Mouse (Mus musculus) liver, embryonic 16.5 days (tissue): ENCODE results near the gene Acoxl. TPM values are rescaled to one million over a fixed set of nuclear protein-coding genes. Genes with fewer than 3 reads are reported as not detected.

Source experiments
- ATAC-seq: fragments of 200-750 bp; cut with Nextera tagmentation; 2 replicates; pipeline ENCODE4 v1.8.0; 2017; ENCODE audit warnings: low read depth, mild to moderate bottlenecking, moderate number of reproducible peaks, moderate library complexity
- H3K27ac ChIP-seq: fragments of 300-500 bp; sonication (generic); 2 replicates; pipeline ENCODE4 v1.5.1; 2014; ENCODE audit warnings: mild to moderate bottlenecking, low read length
- H3K27me3 ChIP-seq: fragments of 300-500 bp; sonication (generic); 2 replicates; pipeline ENCODE4 v1.6.1; 2014; ENCODE audit warnings: low read depth, low read length, mixed read lengths; ENCODE audit not compliant: control insufficient read depth, insufficient read depth
- H3K36me3 ChIP-seq: fragments of 300-500 bp; sonication (generic); 2 replicates; pipeline ENCODE4 v1.6.1; 2014; ENCODE audit warnings: mild to moderate bottlenecking; ENCODE audit not compliant: control insufficient read depth, insufficient read depth
- H3K4me1 ChIP-seq: fragments of 300-500 bp; sonication (generic); 2 replicates; pipeline ENCODE4 v1.6.1; 2014; ENCODE audit warnings: low read depth, low read length, mixed read lengths; ENCODE audit not compliant: control insufficient read depth
- H3K4me2 ChIP-seq: fragments of 300-500 bp; sonication (generic); 2 replicates; pipeline ENCODE4 v1.6.1; 2014; ENCODE audit warnings: low read depth, low read length, mixed read lengths
- H3K4me3 ChIP-seq: fragments of 300-500 bp; sonication (generic); 2 replicates; pipeline ENCODE4 v1.5.1; 2014; ENCODE audit warnings: low read depth, mild to moderate bottlenecking, low read length
- H3K9ac ChIP-seq: fragments of 300-500 bp; sonication (generic); 2 replicates; pipeline ENCODE4 v1.6.1; 2014; ENCODE audit warnings: low read depth, low read length
- H3K9me3 ChIP-seq: fragments of 300-500 bp; sonication (generic); replicated peaks from 2 replicates; pipeline ENCODE4 v1.6.1; 2016; ENCODE audit warnings: low read length; ENCODE audit not compliant: control insufficient read depth
- whole genome bisulfite sequencing: fragments of 180-500 bp; shearing (Covaris S2); extraction: QIAGEN DNeasy Blood & Tissue Kit; methylation state at CpG from one replicate; pipeline ENCODE4 v1.1.7; 2014; ENCODE audit not compliant: insufficient replicate concordance; 5-methylcytosine and 5-hydroxymethylcytosine counted together
- polyA plus RNA-seq: library from polyadenylated mRNA; unstranded; fragments of >200 nt; fragmentation: Nextera tagmentation; extraction: Ambion mirVana; gene quantifications from 2 replicates; pipeline ENCODE4 v1.2.1, GENCODE M21; 2015

The Acoxl gene
- polyA plus RNA-seq, 1 experiment from 2014 or later: 0.05 TPM

DNA sequence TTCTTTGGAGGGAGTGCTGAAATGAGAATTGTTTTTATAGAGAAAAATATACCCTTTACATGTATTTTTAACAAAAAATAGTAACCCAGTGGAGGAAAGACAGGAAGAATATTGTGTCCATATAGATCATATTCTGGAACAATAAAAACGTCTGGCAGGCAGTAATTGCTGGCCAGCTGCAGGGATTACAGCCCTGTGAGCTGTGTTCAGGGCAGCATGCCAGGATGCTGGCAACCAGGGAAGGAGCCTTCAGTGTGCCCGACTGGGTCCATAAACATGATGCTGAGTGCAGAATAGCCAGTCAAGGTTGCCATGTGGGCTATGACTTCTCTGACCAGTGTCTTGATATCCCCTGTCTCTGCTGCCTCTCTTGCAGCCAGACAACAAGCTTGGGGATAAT, 122.5 kb downstream of the Acoxl start:
- no peaks in the 10 kb centered on the region for H3K36me3 ChIP-seq
- no peak overlapping the region for H3K27ac ChIP-seq
- no peaks in the 10 kb centered on the region for H3K4me1 ChIP-seq
- WGBS: 36% methylated on average over 2 of the region's 2 CpGs
- no peak overlapping the region for H3K4me2 ChIP-seq
- H3K4me3 ChIP-seq: no peak overlapping the region
- no peak for ATAC-seq
- no peak overlapping the region for H3K9ac ChIP-seq
- no peaks in the 10 kb centered on the region for H3K27me3 ChIP-seq
- H3K9me3 ChIP-seq: no peaks in the 10 kb centered on the region

- no peak overlapping the region for H3K4me2 ChIP-seq
- H3K27ac ChIP-seq: no peak overlapping the region
- no peak overlapping the region for H3K4me3 ChIP-seq
- ATAC-seq: no peak
- no peak overlapping the region for H3K9ac ChIP-seq
- no peaks in the 10 kb centered on the region for H3K36me3 ChIP-seq
- H3K9me3 ChIP-seq: no peaks in the 10 kb centered on the region
- WGBS: 34% methylated on average over 4 of the region's 4 CpGs
- H3K4me1 ChIP-seq: no peaks in the 10 kb centered on the region
- no peaks in the 10 kb centered on the region for H3K27me3 ChIP-seq
Observed at GRCm38 (mm10) chr2:127961802-127962433, 123.2 kb downstream of the Acoxl start.

DNA sequence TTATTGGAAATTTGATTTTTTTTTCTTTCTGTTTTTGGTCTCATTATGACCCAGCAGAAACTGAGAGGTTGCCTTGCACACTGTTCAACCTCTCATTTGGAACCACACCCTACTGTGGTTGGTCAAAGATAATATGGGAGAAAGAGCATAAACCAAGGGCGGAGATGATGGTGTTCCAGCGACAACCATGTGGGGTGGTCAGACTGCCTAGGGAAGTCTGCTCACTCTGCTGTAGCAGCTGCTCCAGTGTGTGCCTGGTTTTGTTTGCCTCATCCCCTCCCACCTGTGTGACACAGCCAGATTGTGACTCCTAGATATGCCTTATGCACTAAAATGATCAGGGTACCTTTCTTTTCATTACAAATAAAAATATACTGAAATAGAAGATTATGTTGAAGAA, 130.3 kb downstream of the Acoxl start:
- WGBS: 17% methylated on average over 2 of the region's 2 CpGs
- no peaks in the 10 kb centered on the region for H3K36me3 ChIP-seq
- H3K4me2 ChIP-seq: no peak overlapping the region
- H3K4me1 ChIP-seq: no peaks in the 10 kb centered on the region
- no peak overlapping the region for H3K9ac ChIP-seq
- ATAC-seq: no peak
- H3K27me3 ChIP-seq: no peaks in the 10 kb centered on the region
- no peaks in the 10 kb centered on the region for H3K9me3 ChIP-seq
- H3K4me3 ChIP-seq: no peak overlapping the region
- no peak overlapping the region for H3K27ac ChIP-seq

DNA sequence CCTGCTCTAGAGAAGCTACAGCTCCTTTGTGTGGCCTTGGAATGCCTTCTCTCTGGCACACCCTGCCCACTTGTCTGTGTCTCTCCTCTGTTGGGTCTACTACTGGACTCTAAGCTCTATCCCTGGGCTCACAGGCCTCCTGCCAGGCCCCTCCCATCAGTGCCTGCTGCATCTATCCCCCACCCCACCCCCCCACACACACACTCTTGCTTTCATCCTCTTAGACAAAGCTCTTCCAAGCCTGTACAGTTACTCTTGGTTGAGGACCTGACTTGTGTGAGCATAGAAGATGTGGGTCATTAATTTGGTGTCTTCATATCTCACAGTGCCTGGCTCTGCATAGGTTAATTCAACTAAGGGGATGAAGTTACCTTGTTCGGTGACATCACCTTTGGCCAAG, 137.6 kb downstream of the Acoxl start:
- Histone ChIP-seq H3K27ac (no peak overlapping the region), H3K27me3 (no peaks in the 10 kb centered on the region), H3K4me3 (no peak overlapping the region), H3K4me2 (no peak overlapping the region), H3K4me1 (no peaks in the 10 kb centered on the region), H3K36me3 (no peaks in the 10 kb centered on the region), H3K9ac (no peak overlapping the region), H3K9me3 (no peaks in the 10 kb centered on the region)
- WGBS: 53% methylated on average over 1 of the region's 1 CpGs
- ATAC-seq: no peak

DNA sequence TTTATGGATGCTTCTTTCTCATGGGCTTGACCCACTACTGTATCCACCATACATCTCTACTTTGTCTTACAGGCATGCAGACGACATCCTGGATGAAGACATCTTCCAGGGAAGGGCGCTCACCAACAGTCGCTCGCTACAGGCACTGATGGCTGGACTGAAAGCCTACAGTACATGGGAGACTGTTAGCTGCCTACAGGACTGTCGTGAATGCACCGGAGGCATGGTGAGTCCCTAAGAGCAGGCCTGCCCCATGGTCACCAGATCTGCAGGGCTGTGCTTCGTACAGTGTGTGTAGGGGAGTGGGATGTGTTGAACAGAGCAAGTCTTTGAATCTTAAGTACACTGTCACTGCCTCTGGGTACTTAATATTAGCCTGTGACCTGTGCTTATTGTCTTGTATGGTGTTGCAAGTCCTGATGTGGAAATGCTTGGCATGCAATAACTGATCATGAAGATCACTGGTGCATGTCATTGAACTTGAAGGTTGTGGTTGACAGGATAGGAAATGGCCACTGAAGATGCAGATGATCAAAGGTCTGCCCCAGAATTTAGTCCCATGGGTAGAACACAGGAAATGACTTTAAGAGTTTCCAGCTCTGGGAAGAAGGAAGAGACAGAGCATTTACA, 140.0 kb downstream of the Acoxl start:
- 66% methylated on average over 7 of the region's 7 CpGs for WGBS
- Histone ChIP-seq H3K27ac (no peak overlapping the region), H3K9ac (no peak overlapping the region), H3K36me3 (no peaks in the 10 kb centered on the region), H3K4me1 (no peaks in the 10 kb centered on the region), H3K4me2 (no peak overlapping the region), H3K9me3 (no peaks in the 10 kb centered on the region), H3K4me3 (no peak overlapping the region), H3K27me3 (no peaks in the 10 kb centered on the region)
- no peak for ATAC-seq

- no peak for ATAC-seq
- WGBS: 73% methylated on average over 3 of the region's 3 CpGs
- Histone ChIP-seq H3K4me2 (no peak overlapping the region), H3K36me3 (no peaks in the 10 kb centered on the region), H3K9me3 (no peaks in the 10 kb centered on the region), H3K9ac (no peak overlapping the region), H3K4me1 (no peaks in the 10 kb centered on the region; the same call in 1 of the 2 replicates), H3K27me3 (no peaks in the 10 kb centered on the region), H3K4me3 (no peak overlapping the region), H3K27ac (no peak overlapping the region)
Observed at GRCm38 (mm10) chr2:127982610-127983009, 143.9 kb downstream of the Acoxl start.

DNA sequence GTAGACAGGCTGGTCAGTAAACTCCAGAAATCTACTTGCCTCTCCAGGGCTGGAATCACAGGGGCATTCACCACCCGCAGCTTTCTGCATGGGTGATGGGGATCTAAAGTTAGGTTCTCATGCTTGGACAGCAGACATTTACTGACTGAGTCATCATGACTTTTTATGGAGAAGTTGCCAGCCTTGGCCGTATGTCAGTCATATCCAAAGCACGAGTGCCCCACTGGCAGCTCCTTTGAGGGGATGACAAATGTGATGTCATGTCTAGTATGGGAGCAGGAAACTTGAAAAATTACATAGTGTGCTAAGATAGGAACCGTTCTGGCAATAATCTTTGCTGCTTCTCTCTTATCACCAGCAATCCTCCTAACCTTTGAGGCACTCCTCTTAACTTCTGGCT, 144.6 kb downstream of the Acoxl start:
- ATAC-seq: no peak
- no peak overlapping the region for H3K4me3 ChIP-seq

GRCm38 (mm10) chr2:127983981-127984380, 145.3 kb downstream of the Acoxl start:
- H3K4me2 ChIP-seq: no peak overlapping the region
- no peak overlapping the region for H3K27ac ChIP-seq
- H3K4me3 ChIP-seq: no peak overlapping the region
- H3K9ac ChIP-seq: no peak overlapping the region
- H3K36me3 ChIP-seq: no peaks in the 10 kb centered on the region
- no peaks in the 10 kb centered on the region; the same call in 1 of the 2 replicates for H3K4me1 ChIP-seq
- no peaks in the 10 kb centered on the region for H3K27me3 ChIP-seq
- 52% methylated on average over 1 of the region's 1 CpGs for WGBS
- no peaks in the 10 kb centered on the region for H3K9me3 ChIP-seq
- no peak for ATAC-seq

More for the DNA sequence above, 144.6 kb downstream of the Acoxl start:
- Histone ChIP-seq H3K9me3 (no peaks in the 10 kb centered on the region), H3K4me1 (no peaks in the 10 kb centered on the region; the same call in 1 of the 2 replicates), H3K9ac (no peak overlapping the region), H3K27me3 (no peaks in the 10 kb centered on the region), H3K4me2 (no peak overlapping the region), H3K27ac (no peak overlapping the region), H3K36me3 (no peaks in the 10 kb centered on the region)
- WGBS: 37% methylated on average over 4 of the region's 4 CpGs

GRCm38 (mm10) chr2:127987706-127988105, 149.0 kb downstream of the Acoxl start:
- 44% methylated on average over 4 of the region's 4 CpGs for WGBS
- Histone ChIP-seq H3K27ac (no peak overlapping the region), H3K4me1 (no peaks in the 10 kb centered on the region; the same call in 1 of the 2 replicates), H3K4me3 (no peak overlapping the region), H3K9me3 (no peaks in the 10 kb centered on the region), H3K4me2 (no peak overlapping the region), H3K9ac (no peak overlapping the region), H3K36me3 (no peaks in the 10 kb centered on the region), H3K27me3 (no peaks in the 10 kb centered on the region)
- no peak for ATAC-seq
